ENCODE assay signal across 18 mouse cellular contexts in the genomic region with DNA sequence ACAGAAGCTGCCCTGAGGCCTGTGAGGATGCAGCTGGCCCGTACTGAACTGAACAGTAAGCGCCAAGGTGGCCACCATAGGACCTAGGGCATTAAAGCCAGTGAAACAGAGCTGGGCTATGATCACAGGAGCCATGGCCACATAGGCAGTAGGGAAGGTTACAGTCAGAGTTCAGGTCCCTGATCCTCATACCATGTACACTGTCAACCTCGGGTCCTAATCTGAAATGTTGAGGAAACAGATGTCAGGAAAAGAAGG. TPM values are rescaled to one million over a fixed set of nuclear protein-coding genes. Genes with fewer than 3 reads are reported as not detected.
DNase-seq lines count a peak whose midpoint lies in the region; ATAC-seq and TF ChIP-seq lines count a peak whose summit lies in the region.
"Had no signal": no experiment of that assay in that cellular context is flagged by ENCODE, and none has a peak within 500 bp of the region (broad histone marks: within the 10 kb centered on the region; RNA-seq: fewer than 3 reads in every experiment).

No protein-coding gene starts in this region.

- no peaks in the 10 kb centered on the region for H3K36me3 ChIP-seq in kidney, postnatal 0 days (ENCODE audit: insufficient read depth, low read length)
- H3K36me3 ChIP-seq in CH12.LX (replicated peaks in 1 of 2; ENCODE audit: control insufficient read depth in 1 of 2, insufficient read depth in 1 of 2, low read length in 1 of 2) (peaks cover 13 to 25% of the 10 kb centered on the region in 2 experiments), macrophage (ENCODE audit: inconsistent target) (peaks cover 19% of the 10 kb centered on the region)
- H3K36me3 ChIP-seq: forebrain, embryonic 10.5 days; midbrain, embryonic 13.5 days; neural tube, embryonic 13.5 days had no signal

- H3K27me3 ChIP-seq in kidney, postnatal 0 days (ENCODE audit: insufficient read depth, low read length) = no peaks in the 10 kb centered on the region
- H3K27me3 ChIP-seq in CH12.LX (replicated peaks) = no peaks in the 10 kb centered on the region
- H3K27me3 ChIP-seq: heart, embryonic 13.5 days; midbrain, embryonic 13.5 days; neural tube, embryonic 13.5 days had no signal

- H3K9ac ChIP-seq in kidney, postnatal 0 days (ENCODE audit: low read depth, low read length) = no peak overlapping the region
- no peak overlapping the region for H3K9ac ChIP-seq in CH12.LX (ENCODE audit: insufficient read depth, low read depth)
- H3K9ac ChIP-seq: lung, embryonic 14.5 days; midbrain, embryonic 13.5 days; neural tube, embryonic 13.5 days had no signal

- in situ Hi-C loops in CH12.LX (cut with MboI; ENCODE audit: low pct_ligation_motif_present, low pct_unique_long_range_greater_than_20kb, low sequenced_read_pairs) = no loop called here

- H3K27ac ChIP-seq in kidney, postnatal 0 days = peak overlapping the region; percentile 57; the same call in 1 of the 2 replicates
- H3K27ac ChIP-seq in CH12.LX (ENCODE audit: insufficient read depth, low read depth) = peak overlapping the region; percentile 90
- peak overlapping the region; percentile 57 for H3K27ac ChIP-seq in bone marrow, adult 2 months (ENCODE audit: control insufficient read depth, insufficient read depth, low read depth, low read length, poor library complexity)
- H3K27ac ChIP-seq in macrophage = peak overlapping the region; percentile 96
- H3K27ac ChIP-seq: forebrain, embryonic 10.5 days; hindbrain, postnatal 0 days; midbrain, embryonic 13.5 days; neural tube, embryonic 13.5 days had no signal

- no peaks in the 10 kb centered on the region for H3K9me3 ChIP-seq in kidney, postnatal 0 days (replicated peaks; ENCODE audit: low read length)
- peaks cover 23% of the 10 kb centered on the region for H3K9me3 ChIP-seq in CH12.LX (replicated peaks; ENCODE audit: low read length)
- H3K9me3 ChIP-seq: neural tube, embryonic 13.5 days had no signal

- peaks cover 15% of the 10 kb centered on the region for H3K79me2 ChIP-seq in CH12.LX (replicated peaks; ENCODE audit: control insufficient read depth, extremely low read depth, insufficient read depth, poor library complexity, severe bottlenecking)
- H3K79me2 ChIP-seq in macrophage (ENCODE audit: inconsistent target) = peaks cover 85% of the 10 kb centered on the region

- WGBS in kidney, postnatal 0 days = 73% methylated on average over 3 of the region's 3 CpGs
- 43% methylated on average over 3 of the region's 3 CpGs for WGBS in bone marrow, adult 2 months
- 44% methylated on average over 3 of the region's 3 CpGs for WGBS in macrophage (ENCODE audit: missing documents)

- TF ChIP-seq POLR2A in CH12.LX (IDR thresholded peaks at IDR 0.05; ENCODE audit: low read depth, low read length) = no peak
- no peak for TF ChIP-seq POLR2A in bone marrow, adult 2 months (IDR thresholded peaks at IDR 0.05; ENCODE audit: borderline replicate concordance, control insufficient read depth, low read depth, low read length)

- ATAC-seq in kidney, postnatal 0 days (replicated peaks; ENCODE audit: low FRiP score, low read depth) = no peak
- ATAC-seq: hindbrain, postnatal 0 days; midbrain, embryonic 13.5 days had no signal

- TF ChIP-seq RAD21 in CH12.LX (IDR thresholded peaks at IDR 0.05; ENCODE audit: low read depth, low read length) = no peak

- dilution Hi-C loops in CH12.LX (cut with MboI; ENCODE audit: extremely low pct_ligation_motif_present, extremely low pct_unique_long_range_greater_than_20kb, low sequenced_read_pairs) = no loop called here

- no peak overlapping the region for H3K4me3 ChIP-seq in kidney, postnatal 0 days (replicated peaks; ENCODE audit: low read depth, low read length)
- H3K4me3 ChIP-seq in CH12.LX (replicated peaks in 1 of 3; ENCODE audit: low read depth in 2 of 3, low read length in 2 of 3, poor library complexity in 1 of 3) = no peak overlapping the region
- no peak overlapping the region for H3K4me3 ChIP-seq in bone marrow, adult 2 months (replicated peaks; ENCODE audit: control insufficient read depth, low read depth, low read length)
- H3K4me3 ChIP-seq in macrophage (ENCODE audit: inconsistent target) = no peak overlapping the region; the same call in 1 of the 2 replicates
- H3K4me3 ChIP-seq: forebrain, embryonic 10.5 days; heart, embryonic 13.5 days; midbrain, embryonic 13.5 days; neural tube, embryonic 13.5 days had no signal

- no peak for DNase-seq in kidney, postnatal 0 days (ENCODE audit: low spot score)
- no peak for DNase-seq in kidney, postnatal 36 days
- DNase-seq in CH12.LX (ENCODE audit: extremely low read depth) = no peak
- DNase-seq in right cerebral cortex, postnatal 10 days (ENCODE audit: low spot score in 2 of 2) = no peak
- DNase-seq in frontal cortex, postnatal 14 days (ENCODE audit: low spot score in 2 of 2) = no peak
- DNase-seq: cerebellum, adult 11 months; cerebellum, postnatal 14 days; heart, postnatal 36 days; lung, embryonic 14.5 days; right cerebral cortex, adult 18-20 months; thymus, adult 2 months had no signal

- no peak overlapping the region for H3K4me2 ChIP-seq in kidney, postnatal 0 days (ENCODE audit: low read length)
- H3K4me2 ChIP-seq in CH12.LX (ENCODE audit: insufficient read depth, low read depth, poor library complexity, severe bottlenecking) = peak overlapping the region; percentile 55
- H3K4me2 ChIP-seq: heart, embryonic 13.5 days; lung, embryonic 14.5 days; midbrain, embryonic 13.5 days; neural tube, embryonic 13.5 days had no signal

- TF ChIP-seq EP300 in CH12.LX (IDR thresholded peaks at IDR 0.05; ENCODE audit: low read length) = no peak

- no peak for TF ChIP-seq CTCF in kidney, postnatal 0 days (IDR thresholded peaks at IDR 0.05; ENCODE audit: low read depth)
- TF ChIP-seq CTCF in CH12.LX (conservative IDR thresholded peaks at IDR 0.05 in 1 of 2, IDR thresholded peaks at IDR 0.05 in 1 of 2; ENCODE audit: low read depth in 2 of 2, low read length in 2 of 2) = no peak
- no peak for TF ChIP-seq CTCF in bone marrow, adult 2 months (IDR thresholded peaks at IDR 0.05; ENCODE audit: control insufficient read depth, insufficient read depth, low read length)

- H3K4me1 ChIP-seq in kidney, postnatal 0 days (replicated peaks; ENCODE audit: insufficient read depth, low read length) = peaks cover 18% of the 10 kb centered on the region
- H3K4me1 ChIP-seq in CH12.LX (ENCODE audit: control insufficient read depth in 1 of 2, insufficient read depth in 2 of 2) = peaks cover 41 to 66% of the 10 kb centered on the region in 2 experiments
- H3K4me1 ChIP-seq in bone marrow, adult 2 months (ENCODE audit: control insufficient read depth, insufficient read depth, low read length) = peaks cover 12% of the 10 kb centered on the region; the same call in 1 of the 2 replicates
- H3K4me1 ChIP-seq: neural tube, embryonic 13.5 days had no signal

TF ChIP-seq in CH12.LX, 34 proteins besides CTCF, POLR2A, EP300 and RAD21:
- TF ChIP-seq TCF12 (IDR thresholded peaks at IDR 0.05; ENCODE audit: low read depth, low read length) (no peak), MAZ (IDR thresholded peaks at IDR 0.05; ENCODE audit: low read depth, low read length) (0 out of 2 replicates have a peak, but pooled peaks have one; percentile 4)

RNA-seq across cellular contexts. Expression of a gene that starts 13.9 kb away (rescaled TPM):
- polyA plus RNA-seq in kidney, postnatal 0 days (2015; fragmentation: Nextera tagmentation; extraction: Ambion mirVana) = 44.3 and 48.0 TPM in 2 replicates
- total RNA-seq in CH12.LX (2012; rRNA removed) = 18.2 and 23.2 TPM in 2 replicates
- total RNA-seq in CH12.LX (2014; rRNA removed) = 19.0 and 22.8 TPM in 2 replicates
- polyA plus RNA-seq in CH12.LX (2012; ENCODE audit: insufficient read length, low read depth) = 12.8 and 17.2 TPM in 2 replicates
- polyA plus RNA-seq in bone marrow, adult 2 months (2011; ENCODE audit: insufficient read depth, insufficient read length, low replicate concordance, missing spikeins) = 3.3 and 6.2 TPM in 2 replicates
- total RNA-seq in macrophage (2018; cell fraction: chromatin; rRNA removed) = 100 to 1,000 TPM in 16 of 26 experiments, 10 to 100 TPM in 10; 27.6 to 226 (median 130) TPM
- 100 to 1,000 TPM in 15 of 26 experiments, 10 to 100 TPM in 11; 37.4 to 240 (median 123) TPM for total RNA-seq in macrophage (2018; cell fraction: cytosol; rRNA removed)
- 100 to 1,000 TPM in 19 of 26 experiments, 10 to 100 TPM in 7; 23.3 to 210 (median 160) TPM for total RNA-seq in macrophage (2018; cell fraction: nucleus; rRNA removed)
- polyA plus RNA-seq in macrophage (2018) = 31.9 to 52.1 TPM (median 35.7 TPM) in 3 replicates

RNA-seq across cellular contexts. Expression of a gene that starts 32.7 kb away (rescaled TPM):
- polyA plus RNA-seq in kidney, postnatal 0 days (2015; fragmentation: Nextera tagmentation; extraction: Ambion mirVana) = 111 and 115 TPM in 2 replicates
- 57.1 and 59.8 TPM in 2 replicates for total RNA-seq in CH12.LX (2012; rRNA removed)
- 39.7 and 40.4 TPM in 2 replicates for total RNA-seq in CH12.LX (2014; rRNA removed)
- polyA plus RNA-seq in CH12.LX (2012; ENCODE audit: insufficient read length, low read depth) = 50.1 and 52.8 TPM in 2 replicates
- 32.5 and 74.0 TPM in 2 replicates for polyA plus RNA-seq in bone marrow, adult 2 months (2011; ENCODE audit: insufficient read depth, insufficient read length, low replicate concordance, missing spikeins)
- total RNA-seq in macrophage (2018; cell fraction: chromatin; rRNA removed) = 100 to 1,000 TPM in 4 of 26 experiments, 10 to 100 TPM in 22; 27.5 to 110 (median 70.6) TPM
- total RNA-seq in macrophage (2018; cell fraction: cytosol; rRNA removed) = 10 to 100 TPM; 24.7 to 46.5 (median 36.7) TPM
- total RNA-seq in macrophage (2018; cell fraction: nucleus; rRNA removed) = 10 to 100 TPM; 25.5 to 74.3 (median 54.0) TPM
- 30.7 to 40.1 TPM (median 32.9 TPM) in 3 replicates for polyA plus RNA-seq in macrophage (2018)
